Mouse (Mus musculus): ENCODE data around the gene Amotl1. TPM values are rescaled to one million over a fixed set of nuclear protein-coding genes. Genes with fewer than 3 reads are reported as not detected.
"Not testable (repeated sequence)": the region's sequence is repeated elsewhere in the genome, so short reads cannot be mapped to it uniquely, and the experiment has no call there.

Gene Amotl1
- total RNA-seq, 4 experiments from 2014 or later, result 19.7 to 25.3 (median 21.9) TPM

- DNase-seq (ENCODE audit: low spot score in 2 of 2), result no peak
These were observed 40.5 kb downstream of the Amotl1 start for GRCm38 (mm10) chr9:14604363-14604762.

DNA sequence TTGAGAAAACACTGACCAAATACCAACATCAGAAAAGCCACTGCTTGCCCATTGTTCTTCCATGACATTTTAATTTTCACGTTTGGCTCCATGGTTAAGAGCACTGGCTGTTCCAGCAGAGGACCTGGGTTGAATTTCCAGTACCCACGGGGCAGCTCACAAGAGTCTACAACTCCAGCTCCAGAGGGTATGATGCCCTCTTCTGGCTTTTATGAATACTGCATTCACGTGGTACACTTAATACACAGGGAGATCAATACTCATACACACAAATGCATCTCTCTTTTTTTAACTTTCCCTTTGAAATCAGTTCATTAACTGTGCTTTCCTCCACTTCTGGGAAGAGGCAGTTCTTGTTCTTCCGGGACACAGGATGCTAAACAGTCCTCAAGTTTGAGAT, 41.4 kb downstream of the Amotl1 start:
- DNase-seq (ENCODE audit: low spot score in 2 of 2), result no peak

- DNase-seq (ENCODE audit: low spot score in 2 of 2), result no peak
These were observed 45.1 kb downstream of the Amotl1 start for GRCm38 (mm10) chr9:14599799-14600198.

DNA sequence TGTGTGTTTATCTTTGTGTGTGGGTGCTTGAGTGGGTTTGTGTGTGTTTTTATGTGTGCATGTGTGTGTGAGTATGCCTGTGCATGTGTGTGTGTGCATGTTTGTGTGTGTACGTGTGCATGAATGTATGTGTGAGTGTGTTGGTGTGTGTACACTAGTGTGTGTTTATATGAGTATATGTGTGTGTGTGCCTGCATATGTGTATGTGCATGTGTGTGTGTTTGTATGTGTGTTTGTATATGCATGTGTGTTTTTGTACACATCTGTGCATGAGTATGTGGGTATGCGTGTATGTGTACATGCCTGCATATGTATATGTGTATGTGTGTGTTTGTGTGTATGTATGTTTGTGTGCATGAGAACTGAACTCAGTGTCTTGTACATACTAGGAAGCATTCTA, 46.7 kb downstream of the Amotl1 start:
- DNase-seq (ENCODE audit: low spot score in 2 of 2), result no peak

DNA sequence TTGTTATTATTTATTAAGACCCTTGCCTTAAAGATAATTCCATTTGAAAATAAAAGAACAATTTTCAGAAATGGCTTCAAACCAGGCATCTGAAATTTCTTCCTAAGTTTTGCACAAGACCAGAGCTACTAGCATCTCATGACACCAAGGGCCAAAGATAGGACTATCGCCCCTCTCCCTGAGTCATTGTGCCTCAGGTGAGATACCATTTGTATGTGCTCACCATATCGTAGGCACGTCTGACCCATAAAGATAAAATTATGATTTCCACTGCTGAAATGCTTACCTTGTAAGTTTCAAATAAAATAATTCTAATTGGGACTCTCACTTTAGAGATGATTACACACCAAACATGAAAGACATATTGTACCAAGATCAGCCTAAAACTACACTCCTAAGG, 47.4 kb downstream of the Amotl1 start:
- DNase-seq (ENCODE audit: low spot score in 2 of 2), result no peak

DNA sequence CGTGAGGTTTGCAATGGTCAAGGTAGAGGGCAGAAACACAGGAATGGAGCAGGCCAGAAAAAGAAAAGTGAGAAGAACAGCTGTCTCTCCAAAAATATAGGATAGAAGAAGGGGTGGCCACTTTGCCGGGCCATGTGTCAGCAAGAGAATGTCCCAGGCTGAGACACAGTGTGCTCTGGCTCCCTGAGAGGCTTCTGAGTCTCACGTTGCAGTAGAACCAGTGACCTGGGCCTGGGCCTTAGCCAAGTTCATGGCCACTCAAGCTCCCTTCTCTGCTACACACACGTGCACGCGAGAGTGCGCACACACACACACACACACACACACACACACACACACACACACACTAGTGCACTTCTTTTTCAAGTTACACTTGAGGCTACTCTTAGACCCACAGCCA, 48.0 kb downstream of the Amotl1 start:
- DNase-seq (ENCODE audit: low spot score in 2 of 2), result no peak

DNA sequence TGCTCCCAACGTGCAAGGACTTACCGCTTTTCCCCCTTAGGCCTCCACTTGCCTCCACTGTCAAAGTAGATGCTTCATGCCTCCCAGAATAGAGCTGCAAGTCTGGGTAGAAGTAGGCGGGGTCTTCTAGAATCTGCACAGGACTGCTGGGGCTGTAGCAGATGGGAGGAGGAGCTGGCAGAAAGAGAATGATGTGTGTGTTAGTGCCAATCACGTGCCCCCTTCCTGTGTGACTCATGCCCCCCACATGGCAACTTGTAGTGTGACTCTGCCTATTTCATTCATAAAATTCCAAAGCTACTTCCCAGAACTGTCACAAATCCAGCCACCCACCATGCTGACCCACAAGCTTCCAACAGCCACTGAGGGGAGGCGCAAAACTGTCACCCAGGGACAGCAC, 48.4 kb downstream of the Amotl1 start:
- DNase-seq (ENCODE audit: low spot score in 2 of 2), result peak; percentile 34 to 72

GRCm38 (mm10) chr9:14595893-14596292, 49.0 kb downstream of the Amotl1 start:
- no peak for DNase-seq (ENCODE audit: low spot score in 2 of 2)

GRCm38 (mm10) chr9:14593880-14594279, 51.0 kb downstream of the Amotl1 start:
- no peak for DNase-seq (ENCODE audit: low spot score in 2 of 2)

GRCm38 (mm10) chr9:14590666-14591065, 54.2 kb downstream of the Amotl1 start:
- no peak for DNase-seq (ENCODE audit: low spot score in 2 of 2)

DNA sequence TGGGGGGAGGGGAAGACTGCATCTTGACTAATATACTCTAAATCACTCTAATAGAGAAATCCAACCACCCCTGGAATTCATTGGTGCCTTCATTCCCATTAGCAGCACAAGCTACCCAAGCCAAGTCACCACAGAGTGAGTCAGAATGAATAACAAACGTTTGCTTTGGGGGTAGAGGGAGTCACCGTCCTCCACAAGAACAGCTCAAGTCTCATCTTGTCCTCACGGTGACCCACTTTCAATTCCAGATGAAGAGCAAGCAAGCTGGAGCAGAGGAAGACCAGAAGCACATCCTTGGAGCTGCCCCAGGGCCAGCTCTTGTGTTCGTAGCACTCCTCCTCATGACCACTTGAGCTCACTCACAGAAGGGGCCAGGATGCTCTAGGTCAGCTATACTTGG, 56.2 kb downstream of the Amotl1 start:
- DNase-seq (ENCODE audit: low spot score in 2 of 2), result no peak

DNA sequence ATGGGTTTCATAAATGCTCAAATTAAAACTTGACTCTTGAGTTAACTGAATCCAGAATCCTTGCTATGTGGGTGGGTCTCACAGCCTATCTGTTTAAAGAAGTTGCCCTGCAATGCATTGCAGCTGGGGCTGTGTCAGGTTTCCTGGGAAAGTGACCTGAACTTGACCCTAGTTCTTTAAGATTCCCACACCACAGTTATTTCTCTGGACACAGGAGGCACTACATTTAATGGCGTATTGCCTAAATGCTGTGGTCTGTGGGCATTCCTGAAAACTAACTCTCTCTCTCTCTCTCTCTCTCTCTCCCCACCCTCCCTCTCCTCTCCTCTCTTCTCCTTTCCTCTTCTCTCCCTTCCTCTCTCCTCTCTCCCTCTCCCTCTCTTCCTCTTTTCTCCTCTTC, 59.2 kb downstream of the Amotl1 start:
- DNase-seq (ENCODE audit: low spot score in 2 of 2), result no peak

- no peak for DNase-seq (ENCODE audit: low spot score in 2 of 2)
These were observed 65.9 kb downstream of the Amotl1 start for GRCm38 (mm10) chr9:14578960-14579359.

GRCm38 (mm10) chr9:14576359-14576758, 68.5 kb downstream of the Amotl1 start:
- not testable (repeated sequence) for DNase-seq (ENCODE audit: low spot score in 2 of 2)

GRCm38 (mm10) chr9:14574760-14575399, 70.0 kb downstream of the Amotl1 start:
- no peak for DNase-seq (ENCODE audit: low spot score in 2 of 2)

GRCm38 (mm10) chr9:14569175-14569975, 75.5 kb downstream of the Amotl1 start:
- no peak for DNase-seq (ENCODE audit: low spot score in 2 of 2)

- no peak for DNase-seq (ENCODE audit: low spot score in 2 of 2)
These were observed 76.4 kb downstream of the Amotl1 start for GRCm38 (mm10) chr9:14568487-14568886.

- no peak for DNase-seq (ENCODE audit: low spot score in 2 of 2)
These were observed 80.4 kb downstream of the Amotl1 start for GRCm38 (mm10) chr9:14564486-14564885.

- no peak for DNase-seq (ENCODE audit: low spot score in 2 of 2)
These were observed 81.5 kb downstream of the Amotl1 start for GRCm38 (mm10) chr9:14563351-14563750.

GRCm38 (mm10) chr9:14560545-14560944, 84.3 kb downstream of the Amotl1 start:
- no peak for DNase-seq (ENCODE audit: low spot score in 2 of 2)

DNA sequence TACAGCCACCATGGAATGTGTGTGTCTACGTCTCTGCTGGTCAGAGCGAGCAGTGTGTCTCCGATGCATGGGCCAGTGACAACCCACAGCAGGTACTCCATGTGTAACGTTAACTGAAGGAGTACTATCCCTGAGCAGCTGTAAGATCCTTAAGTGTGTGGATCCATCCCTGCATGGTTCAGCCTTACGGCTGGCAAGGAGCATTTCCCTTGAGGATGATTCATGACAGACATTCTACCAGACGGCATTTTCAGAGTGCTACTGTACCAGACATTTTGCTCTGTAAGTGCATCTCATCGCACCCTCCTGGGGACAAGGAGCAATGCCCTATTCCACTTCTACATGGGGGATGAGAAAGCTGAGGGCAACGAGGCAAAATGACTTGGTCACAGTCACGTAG, 84.9 kb downstream of the Amotl1 start:
- peak; percentile 8 to 13 for DNase-seq (ENCODE audit: low spot score in 2 of 2)

- DNase-seq (ENCODE audit: low spot score in 2 of 2), result peak; percentile 30 to 68
These were observed 85.4 kb downstream of the Amotl1 start for GRCm38 (mm10) chr9:14559430-14559829.

DNA sequence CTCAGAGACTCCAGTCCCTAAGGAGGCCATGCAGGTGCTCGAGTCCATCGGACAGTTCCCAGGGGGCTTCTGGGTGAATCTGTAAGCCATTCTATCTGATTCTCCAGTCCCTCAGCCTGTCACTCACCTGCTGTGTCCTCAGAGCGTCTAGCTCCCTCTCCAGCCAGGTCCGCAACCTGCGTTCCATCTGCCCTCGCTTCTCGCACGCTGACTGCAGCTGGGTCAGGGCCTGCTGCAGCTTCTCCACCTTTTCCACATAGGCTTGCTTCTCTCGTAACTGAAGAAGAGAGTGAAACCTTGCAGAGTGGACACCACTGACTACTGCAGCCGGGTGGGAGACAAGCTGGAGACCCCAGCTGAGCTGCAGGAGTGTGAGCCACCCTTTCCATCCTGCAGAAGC, 86.5 kb downstream of the Amotl1 start:
- no peak for DNase-seq (ENCODE audit: low spot score in 2 of 2)
